ENCODE assay signal across 13 mouse cellular contexts in the genomic region with DNA sequence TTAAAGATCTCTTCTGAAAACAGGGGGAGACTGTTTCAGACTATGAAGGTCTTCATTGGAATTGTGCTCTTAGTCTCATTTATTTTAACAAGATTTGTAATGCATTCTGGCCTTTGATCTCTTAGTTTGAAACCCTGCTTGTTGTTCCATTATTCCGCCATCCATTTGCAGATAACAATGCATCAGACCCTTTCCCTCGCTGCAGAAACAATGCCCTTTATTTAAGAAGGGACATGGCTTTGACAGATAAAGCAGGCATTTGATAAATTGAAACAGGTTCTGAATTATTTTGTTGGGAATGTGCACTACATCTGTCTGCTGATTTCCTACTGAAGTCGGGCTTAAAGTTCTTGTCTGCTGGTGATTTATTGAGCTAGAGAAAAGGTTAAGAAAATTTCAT.
"Had no signal": no experiment of that assay in that cellular context is flagged by ENCODE, and none has a peak within 500 bp of the region (broad histone marks: within the 10 kb centered on the region; RNA-seq: fewer than 3 reads in every experiment).

No protein-coding gene starts in this region.

- H3K27ac ChIP-seq: intestine, embryonic 15.5 days; kidney, embryonic 15.5 days; left cerebral cortex, adult 2 months; limb, embryonic 15.5 days; liver, embryonic 12.5 days; neural tube, embryonic 12.5 days had no signal

- H3K9ac ChIP-seq: intestine, embryonic 15.5 days; kidney, embryonic 15.5 days; limb, embryonic 15.5 days; liver, embryonic 12.5 days; lung, embryonic 14.5 days; neural tube, embryonic 12.5 days had no signal

- DNase-seq: kidney, adult 2 months; kidney, postnatal 25 days; lung, embryonic 14.5 days; lung, postnatal 10 days; lung, postnatal 4 days; right cerebral cortex, postnatal 14 days; thymus, postnatal 36 days had no signal

- H3K4me1 ChIP-seq: intestine, embryonic 15.5 days; kidney, embryonic 15.5 days; limb, embryonic 15.5 days; liver, embryonic 12.5 days; neural tube, embryonic 12.5 days had no signal

- H3K4me2 ChIP-seq: intestine, embryonic 15.5 days; kidney, embryonic 15.5 days; limb, embryonic 15.5 days; liver, embryonic 12.5 days; lung, embryonic 14.5 days; neural tube, embryonic 12.5 days had no signal

- ATAC-seq: intestine, embryonic 15.5 days; liver, embryonic 12.5 days had no signal

- H3K27me3 ChIP-seq: intestine, embryonic 15.5 days; kidney, embryonic 15.5 days; limb, embryonic 15.5 days; liver, embryonic 12.5 days; neural tube, embryonic 12.5 days had no signal

- H3K36me3 ChIP-seq: intestine, embryonic 15.5 days; kidney, embryonic 15.5 days; limb, embryonic 15.5 days; liver, embryonic 12.5 days; neural tube, embryonic 12.5 days had no signal

- H3K4me3 ChIP-seq: intestine, embryonic 15.5 days; kidney, embryonic 15.5 days; left cerebral cortex, adult 2 months; limb, embryonic 15.5 days; liver, embryonic 12.5 days; neural tube, embryonic 12.5 days had no signal

- H3K9me3 ChIP-seq: intestine, embryonic 15.5 days; kidney, embryonic 15.5 days; limb, embryonic 15.5 days; liver, embryonic 12.5 days; neural tube, embryonic 12.5 days had no signal
